Mouse (Mus musculus): ENCODE results near the gene Tmem120b. TPM values are rescaled to one million over a fixed set of nuclear protein-coding genes. Genes with fewer than 3 reads are reported as not detected.

Tmem120b gene
- total RNA-seq, 2 experiments from 2014 or later, result 8.6 to 10.6 TPM

- no peak for DNase-seq (ENCODE audit: low spot score)
- intact Hi-C loops (cut with DNase I), result no loop called here
These were observed 15.3 kb downstream of the Tmem120b start for GRCm38 (mm10) chr5:123083340-123084050.

GRCm38 (mm10) chr5:123086501-123086900, 18.3 kb downstream of the Tmem120b start:
- intact Hi-C loops (cut with DNase I), result no loop called here
- DNase-seq (ENCODE audit: low spot score), result no peak

- intact Hi-C loops (cut with DNase I), result no loop called here
These were observed 20.6 kb downstream of the Tmem120b start for GRCm38 (mm10) chr5:123088784-123089183.

GRCm38 (mm10) chr5:123090560-123091306, 22.5 kb downstream of the Tmem120b start:
- intact Hi-C loops (cut with DNase I), result no loop called here
- DNase-seq (ENCODE audit: low spot score), result no peak

More at GRCm38 (mm10) chr5:123088784-123089183, 20.6 kb downstream of the Tmem120b start:
- no peak for DNase-seq (ENCODE audit: low spot score)

GRCm38 (mm10) chr5:123093077-123093633, 24.9 kb downstream of the Tmem120b start:
- intact Hi-C loops (cut with DNase I), result no loop called here

GRCm38 (mm10) chr5:123094238-123094991, 26.2 kb downstream of the Tmem120b start:
- intact Hi-C loops (cut with DNase I), result no loop called here
- DNase-seq (ENCODE audit: low spot score), result no peak

More at GRCm38 (mm10) chr5:123093077-123093633, 24.9 kb downstream of the Tmem120b start:
- DNase-seq (ENCODE audit: low spot score), result no peak

GRCm38 (mm10) chr5:123096299-123096698, 28.1 kb downstream of the Tmem120b start:
- intact Hi-C loops (cut with DNase I), result no loop called here
- no peak for DNase-seq (ENCODE audit: low spot score)

GRCm38 (mm10) chr5:123098487-123098886, 30.3 kb downstream of the Tmem120b start:
- intact Hi-C loops (cut with DNase I), result no loop called here
- no peak for DNase-seq (ENCODE audit: low spot score)

- intact Hi-C loops (cut with DNase I), result no loop called here
These were observed 34.2 kb downstream of the Tmem120b start for GRCm38 (mm10) chr5:123102376-123102775.

GRCm38 (mm10) chr5:123103556-123103955, 35.3 kb downstream of the Tmem120b start:
- intact Hi-C loops (cut with DNase I), result no loop called here
- no peak for DNase-seq (ENCODE audit: low spot score)

More at GRCm38 (mm10) chr5:123102376-123102775, 34.2 kb downstream of the Tmem120b start:
- no peak for DNase-seq (ENCODE audit: low spot score)

GRCm38 (mm10) chr5:123104769-123105168, 36.6 kb downstream of the Tmem120b start:
- no peak for DNase-seq (ENCODE audit: low spot score)
- intact Hi-C loops (cut with DNase I), result no loop called here

GRCm38 (mm10) chr5:123109452-123110203, 41.4 kb downstream of the Tmem120b start:
- intact Hi-C loops (cut with DNase I), result no loop called here
- no peak for DNase-seq (ENCODE audit: low spot score)

- DNase-seq (ENCODE audit: low spot score), result no peak
- intact Hi-C loops (cut with DNase I), result no loop called here
These were observed 42.1 kb downstream of the Tmem120b start for GRCm38 (mm10) chr5:123110296-123110721.

- no peak for DNase-seq (ENCODE audit: low spot score)
- intact Hi-C loops (cut with DNase I), result no loop called here
These were observed 45.9 kb downstream of the Tmem120b start for GRCm38 (mm10) chr5:123114109-123114508.

- intact Hi-C loops (cut with DNase I), result no loop called here
- no peak for DNase-seq (ENCODE audit: low spot score)
These were observed 46.7 kb downstream of the Tmem120b start for GRCm38 (mm10) chr5:123114924-123115323.

GRCm38 (mm10) chr5:123116080-123116479, 47.9 kb downstream of the Tmem120b start:
- DNase-seq (ENCODE audit: low spot score), result no peak
- intact Hi-C loops (cut with DNase I), result loop anchor here (2.0 kb wide), 3 partner anchors 17 to 51 kb away; partner anchors contain the start of gene Rhof

GRCm38 (mm10) chr5:123117257-123117656, 49.0 kb downstream of the Tmem120b start:
- intact Hi-C loops (cut with DNase I), result loop anchor here (1.0 to 2.0 kb wide), 4 partner anchors 16 to 54 kb away; partner anchors contain the start of gene Rhof
- no peak for DNase-seq (ENCODE audit: low spot score)

- DNase-seq (ENCODE audit: low spot score), result no peak
- intact Hi-C loops (cut with DNase I), result loop anchor here (1.0 to 2.0 kb wide), 4 partner anchors 15 to 54 kb away; partner anchors contain the start of gene Rhof
These were observed 49.6 kb downstream of the Tmem120b start for GRCm38 (mm10) chr5:123117773-123118172.

- DNase-seq (ENCODE audit: low spot score), result no peak
- intact Hi-C loops (cut with DNase I), result no loop called here
These were observed 50.6 kb downstream of the Tmem120b start for GRCm38 (mm10) chr5:123118826-123119225.
